Mouse (Mus musculus) pancreas, adult 10 weeks (tissue): ENCODE results near the gene Zfp965. TPM values are rescaled to one million over a fixed set of nuclear protein-coding genes. Genes with fewer than 3 reads are reported as not detected.

Experiments used
- polyA plus RNA-seq: library from polyadenylated mRNA; stranded (reverse); fragments of 350-450 nt; fragmentation: Illumina TruSeq; extraction: RNeasy Lipid Tissue Mini Kit (QIAGEN cat#74804); gene quantifications from one replicate; pipeline ENCODE4 v1.2.3, GENCODE M21; 2015; ENCODE audit warnings: low read depth, low replicate concordance; ENCODE audit not compliant: insufficient read depth

Zfp965 gene
- polyA plus RNA-seq: 3.9 TPM

GRCm38 (mm10) chr2:175469685-175470084, at the start of gene Zfp965:
TSS of gene Zfp965 (plus strand) at chr2:175469985.

GRCm38 (mm10) chr2:175435707-175436106, 34.1 kb upstream of the Zfp965 start, which contains the start of gene Gm4724:
TSS of gene Gm4724 (minus strand) at chr2:175435807.

Other genes starting within 250 kb of the Zfp965 start
- not detected for gene Gm14440, start 194.9 kb upstream of the Zfp965 start, polyA plus RNA-seq
- gene Gm4631, start 131.8 kb upstream of the Zfp965 start, polyA plus RNA-seq: 12.2 TPM
- gene Zfp968, start 97.5 kb upstream of the Zfp965 start, polyA plus RNA-seq: 3.0 TPM
- gene Gm4724, start 34.2 kb upstream of the Zfp965 start, polyA plus RNA-seq: 2.8 TPM
- gene Gm11007, start 174.0 kb downstream of the Zfp965 start, polyA plus RNA-seq: not detected
- not detected for gene Zfp969, start 233.7 kb downstream of the Zfp965 start, polyA plus RNA-seq